Mouse (Mus musculus) liver, embryonic 14.5 days (tissue): ENCODE data around the gene Eif2s3x.

ENCODE experiments used
- CTCF ChIP-seq: IDR thresholded peaks from 2 replicates; pipeline ENCODE4 v1.5.1; 2016; ENCODE audit warnings: antibody characterized with exemption, low read depth, control low read depth
- EP300 ChIP-seq: IDR thresholded peaks from 2 replicates; pipeline ENCODE4 v1.6.1; 2016; ENCODE audit warnings: antibody characterized with exemption, low read depth

DNA sequence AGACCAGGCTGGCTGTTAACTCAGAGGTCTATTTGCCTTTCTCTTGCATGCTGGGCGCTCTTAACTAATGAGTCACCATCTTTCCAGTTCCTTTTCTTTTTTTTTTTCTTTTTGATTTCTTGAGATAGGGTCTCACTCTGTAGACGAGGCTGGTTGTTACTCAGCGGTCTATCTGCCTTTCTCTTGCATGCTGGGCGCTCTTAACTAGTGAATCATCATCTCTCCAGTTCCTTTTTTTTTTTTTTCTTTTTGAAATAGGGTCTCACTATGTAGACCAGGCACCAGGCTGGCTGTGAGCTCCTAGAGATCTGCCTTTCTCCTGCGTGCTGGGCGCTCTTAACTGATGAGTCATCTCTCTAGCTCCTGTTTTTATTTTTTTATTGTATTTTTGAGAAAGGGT is 43.3 kb downstream of the Eif2s3x start:
- TF ChIP-seq EP300: no peak
- TF ChIP-seq CTCF: no peak
